Mouse (Mus musculus) heart, embryonic 10.5 days (tissue): ENCODE results near the gene Cbfa2t2. TPM values are rescaled to one million over a fixed set of nuclear protein-coding genes. Genes with fewer than 3 reads are reported as not detected.

Source experiments
- DNase-seq: peaks from one replicate; pipeline ENCODE4 v3.0.0-alpha.2; 2017; ENCODE audit warnings: low spot score
- H3K27ac ChIP-seq: fragments of 300-500 bp; sonication (generic); 2 replicates; pipeline ENCODE4 v1.5.1; 2016; ENCODE audit warnings: mild to moderate bottlenecking
- H3K27me3 ChIP-seq: fragments of 300-500 bp; sonication (generic); 2 replicates; pipeline ENCODE4 v1.6.1; 2016; ENCODE audit warnings: mild to moderate bottlenecking; ENCODE audit not compliant: poor library complexity, insufficient read depth, severe bottlenecking
- H3K36me3 ChIP-seq: fragments of 300-500 bp; sonication (generic); 2 replicates; pipeline ENCODE4 v1.6.1; 2016; ENCODE audit warnings: mild to moderate bottlenecking, moderate library complexity
- H3K4me1 ChIP-seq: fragments of 300-500 bp; sonication (generic); 2 replicates; pipeline ENCODE4 v1.6.1; 2016; ENCODE audit warnings: mild to moderate bottlenecking
- H3K4me3 ChIP-seq: fragments of 300-500 bp; sonication (generic); 2 replicates; pipeline ENCODE4 v1.5.1; 2016; ENCODE audit warnings: mild to moderate bottlenecking, moderate library complexity
- H3K9me3 ChIP-seq: fragments of 300-500 bp; sonication (generic); 2 replicates; pipeline ENCODE4 v1.6.1; 2016; ENCODE audit warnings: mild to moderate bottlenecking, moderate library complexity
- WGBS: fragments of 180-500 bp; shearing (Covaris S2); methylation state at CpG from one replicate; pipeline ENCODE4 v1.1.7; 2016; 5-methylcytosine and 5-hydroxymethylcytosine counted together
- polyA plus RNA-seq: library from polyadenylated mRNA; unstranded; fragments of >200 nt; fragmentation: Nextera tagmentation; extraction: Ambion mirVana; gene quantifications from 2 replicates; pipeline ENCODE4 v1.2.1, GENCODE M21; 2016

The Cbfa2t2 gene
- polyA plus RNA-seq, 1 experiment from 2014 or later, result 44.6 TPM

GRCm38 (mm10) chr2:154498571-154498970, 62.3 kb downstream of the Cbfa2t2 start:
- Histone ChIP-seq H3K27ac (no peak overlapping the region), H3K9me3 (no peaks in the 10 kb centered on the region), H3K4me3 (no peak overlapping the region), H3K4me1 (peaks cover 9% of the 10 kb centered on the region), H3K36me3 (peaks cover 15% of the 10 kb centered on the region), H3K27me3 (no peaks in the 10 kb centered on the region)
- 42% methylated on average over 5 of the region's 5 CpGs for WGBS
- no peak for DNase-seq

- WGBS, result 90% methylated on average over 2 of the region's 2 CpGs
- H3K4me3 ChIP-seq, result no peak overlapping the region
Measured at GRCm38 (mm10) chr2:154499717-154500247, 63.5 kb downstream of the Cbfa2t2 start.

GRCm38 (mm10) chr2:154500758-154501157, 64.5 kb downstream of the Cbfa2t2 start:
- no peak overlapping the region for H3K4me3 ChIP-seq
- peaks cover 17% of the 10 kb centered on the region; the same call in 1 of the 2 replicates for H3K36me3 ChIP-seq
- no peak overlapping the region for H3K27ac ChIP-seq
- no peaks in the 10 kb centered on the region for H3K9me3 ChIP-seq
- 89% methylated on average over 3 of the region's 3 CpGs for WGBS
- no peak for DNase-seq
- no peaks in the 10 kb centered on the region for H3K27me3 ChIP-seq
- H3K4me1 ChIP-seq, result peaks cover 9% of the 10 kb centered on the region

More at GRCm38 (mm10) chr2:154499717-154500247, 63.5 kb downstream of the Cbfa2t2 start:
- peaks cover 9% of the 10 kb centered on the region for H3K4me1 ChIP-seq
- H3K36me3 ChIP-seq, result peaks cover 18% of the 10 kb centered on the region
- no peak overlapping the region for H3K27ac ChIP-seq
- H3K27me3 ChIP-seq, result no peaks in the 10 kb centered on the region
- H3K9me3 ChIP-seq, result no peaks in the 10 kb centered on the region
- no peak for DNase-seq

GRCm38 (mm10) chr2:154507076-154507475, 70.8 kb downstream of the Cbfa2t2 start:
- Histone ChIP-seq H3K4me1 (peaks cover 4% of the 10 kb centered on the region; the same call in 1 of the 2 replicates), H3K4me3 (no peak overlapping the region), H3K36me3 (peaks cover 48% of the 10 kb centered on the region), H3K27me3 (no peaks in the 10 kb centered on the region), H3K9me3 (no peaks in the 10 kb centered on the region), H3K27ac (no peak overlapping the region)
- WGBS, result 90% methylated on average over 2 of the region's 2 CpGs
- no peak for DNase-seq

GRCm38 (mm10) chr2:154507566-154508283, 71.4 kb downstream of the Cbfa2t2 start:
- no peaks in the 10 kb centered on the region for H3K27me3 ChIP-seq
- 70% methylated on average over 9 of the region's 9 CpGs for WGBS
- peaks cover 4% of the 10 kb centered on the region; the same call in 1 of the 2 replicates for H3K4me1 ChIP-seq
- H3K27ac ChIP-seq, result no peak overlapping the region; the same call in 1 of the 2 replicates
- H3K4me3 ChIP-seq, result no peak overlapping the region
- no peaks in the 10 kb centered on the region for H3K9me3 ChIP-seq
- H3K36me3 ChIP-seq, result peaks cover 50% of the 10 kb centered on the region
- no peak for DNase-seq

- Histone ChIP-seq H3K4me3 (no peak overlapping the region), H3K9me3 (no peaks in the 10 kb centered on the region), H3K27me3 (no peaks in the 10 kb centered on the region), H3K27ac (no peak overlapping the region), H3K4me1 (peaks cover 4% of the 10 kb centered on the region; the same call in 1 of the 2 replicates), H3K36me3 (peaks cover 50% of the 10 kb centered on the region)
- no peak for DNase-seq
- WGBS, result 89% methylated on average over 4 of the region's 4 CpGs
Measured at GRCm38 (mm10) chr2:154508450-154508849, 72.2 kb downstream of the Cbfa2t2 start.

GRCm38 (mm10) chr2:154510141-154510540, 73.9 kb downstream of the Cbfa2t2 start:
- 84% methylated on average over 3 of the region's 3 CpGs for WGBS
- no peaks in the 10 kb centered on the region for H3K27me3 ChIP-seq
- H3K27ac ChIP-seq, result no peak overlapping the region
- no peaks in the 10 kb centered on the region for H3K9me3 ChIP-seq
- no peak overlapping the region for H3K4me3 ChIP-seq
- DNase-seq, result no peak
- peaks cover 47% of the 10 kb centered on the region for H3K36me3 ChIP-seq
- H3K4me1 ChIP-seq, result peaks cover 4% of the 10 kb centered on the region; the same call in 1 of the 2 replicates

- Histone ChIP-seq H3K4me1 (no peaks in the 10 kb centered on the region), H3K4me3 (no peak overlapping the region), H3K27me3 (no peaks in the 10 kb centered on the region), H3K36me3 (peaks cover 45% of the 10 kb centered on the region), H3K9me3 (no peaks in the 10 kb centered on the region), H3K27ac (no peak overlapping the region)
- no peak for DNase-seq
- 81% methylated on average over 3 of the region's 3 CpGs for WGBS
Measured at GRCm38 (mm10) chr2:154516944-154517343, 80.7 kb downstream of the Cbfa2t2 start.

- H3K27me3 ChIP-seq, result no peaks in the 10 kb centered on the region
- peaks cover 47% of the 10 kb centered on the region for H3K36me3 ChIP-seq
- no peaks in the 10 kb centered on the region for H3K9me3 ChIP-seq
- no peaks in the 10 kb centered on the region for H3K4me1 ChIP-seq
- no peak overlapping the region for H3K27ac ChIP-seq
- WGBS, result 89% methylated on average over 5 of the region's 5 CpGs
- H3K4me3 ChIP-seq, result no peak overlapping the region
- DNase-seq, result no peak
Measured at GRCm38 (mm10) chr2:154517424-154517823, 81.1 kb downstream of the Cbfa2t2 start.

GRCm38 (mm10) chr2:154521449-154521848, 85.2 kb downstream of the Cbfa2t2 start:
- peaks cover 72% of the 10 kb centered on the region for H3K36me3 ChIP-seq

GRCm38 (mm10) chr2:154522334-154522733, 86.1 kb downstream of the Cbfa2t2 start:
- WGBS, result 85% methylated on average over 5 of the region's 5 CpGs
- DNase-seq, result no peak
- Histone ChIP-seq H3K4me3 (no peak overlapping the region), H3K27me3 (no peaks in the 10 kb centered on the region), H3K27ac (no peak overlapping the region), H3K36me3 (peaks cover 74% of the 10 kb centered on the region), H3K4me1 (no peaks in the 10 kb centered on the region), H3K9me3 (no peaks in the 10 kb centered on the region)

More at GRCm38 (mm10) chr2:154521449-154521848, 85.2 kb downstream of the Cbfa2t2 start:
- DNase-seq, result no peak
- Histone ChIP-seq H3K27ac (no peak overlapping the region), H3K4me1 (no peaks in the 10 kb centered on the region), H3K27me3 (no peaks in the 10 kb centered on the region), H3K4me3 (no peak overlapping the region), H3K9me3 (no peaks in the 10 kb centered on the region)

GRCm38 (mm10) chr2:154525285-154525684, 89.0 kb downstream of the Cbfa2t2 start:
- H3K4me3 ChIP-seq, result no peak overlapping the region
- no peaks in the 10 kb centered on the region for H3K9me3 ChIP-seq
- no peaks in the 10 kb centered on the region for H3K4me1 ChIP-seq
- no peaks in the 10 kb centered on the region for H3K27me3 ChIP-seq
- DNase-seq, result no peak
- H3K27ac ChIP-seq, result no peak overlapping the region
- peaks cover 78% of the 10 kb centered on the region for H3K36me3 ChIP-seq
- WGBS, result 90% methylated on average over 2 of the region's 2 CpGs

- Histone ChIP-seq H3K36me3 (peaks cover 84% of the 10 kb centered on the region), H3K27me3 (no peaks in the 10 kb centered on the region), H3K27ac (no peak overlapping the region), H3K4me1 (no peaks in the 10 kb centered on the region), H3K4me3 (no peak overlapping the region), H3K9me3 (no peaks in the 10 kb centered on the region)
- WGBS, result 85% methylated on average over 3 of the region's 3 CpGs
- DNase-seq, result no peak
Measured at GRCm38 (mm10) chr2:154526531-154526930, 90.2 kb downstream of the Cbfa2t2 start.
